In the genomic region with DNA sequence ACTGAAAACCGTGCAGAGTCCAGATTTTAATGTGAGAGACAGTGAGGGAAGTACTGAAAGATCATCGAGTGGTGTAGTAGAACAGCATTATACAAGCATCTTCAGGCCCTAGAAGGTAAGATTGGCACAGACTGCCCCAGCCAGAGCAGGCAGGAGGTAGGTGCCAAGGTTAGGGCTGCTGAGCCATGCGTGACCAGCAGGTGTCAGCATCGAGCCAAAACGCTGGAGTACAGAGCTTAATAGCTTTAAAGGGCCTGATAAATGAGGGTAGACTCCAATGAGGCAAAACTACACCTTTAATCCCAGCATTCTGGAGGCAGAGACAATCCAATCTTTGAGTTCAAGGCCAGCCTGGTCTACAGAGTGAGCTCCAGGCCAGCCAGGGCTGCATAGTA, we compare ENCODE assay signal across 8 mouse cellular contexts. TPM values are rescaled to one million over a fixed set of nuclear protein-coding genes. Genes with fewer than 3 reads are reported as not detected.
DNase-seq lines count a peak whose midpoint lies in the region; ATAC-seq and TF ChIP-seq lines count a peak whose summit lies in the region.

No protein-coding gene starts in this region.

- WGBS in forebrain, embryonic 15.5 days, result 10% methylated on average over 5 of the region's 5 CpGs
- 9% methylated on average over 5 of the region's 5 CpGs for WGBS in hindbrain, embryonic 11.5 days

- H3K27me3 ChIP-seq in forebrain, embryonic 15.5 days, result no peaks in the 10 kb centered on the region
- H3K27me3 ChIP-seq in hindbrain, embryonic 11.5 days (ENCODE audit: control insufficient read depth, insufficient read depth, low read length), result no peaks in the 10 kb centered on the region

- peak; percentile 82 for ATAC-seq in forebrain, embryonic 15.5 days (replicated peaks)
- peak; percentile 75 for ATAC-seq in hindbrain, embryonic 11.5 days (ENCODE audit: low FRiP score)

- no peak overlapping the region for H3K4me2 ChIP-seq in forebrain, embryonic 15.5 days (replicated peaks)
- no peak overlapping the region for H3K4me2 ChIP-seq in hindbrain, embryonic 11.5 days (replicated peaks; ENCODE audit: low read depth, low read length)

- H3K9me3 ChIP-seq in ES-E14 (ENCODE audit: control insufficient read depth, insufficient read depth, low read depth, low read length), result no peaks in the 10 kb centered on the region
- H3K9me3 ChIP-seq in forebrain, embryonic 15.5 days, result no peaks in the 10 kb centered on the region
- no peaks in the 10 kb centered on the region for H3K9me3 ChIP-seq in hindbrain, embryonic 11.5 days (ENCODE audit: control insufficient read depth, low read length)

- in situ Hi-C loops in ES-E14 (cut with MboI; ENCODE audit: low sequenced_read_pairs in 2 of 2, unreplicated experiment in 2 of 2), result no loop called here

- H3K4me1 ChIP-seq in ES-E14 (ENCODE audit: control insufficient read depth in 2 of 2, insufficient read depth in 2 of 2, low read length in 2 of 2, poor library complexity in 1 of 2), result peaks cover 0 to 17% of the 10 kb centered on the region in 2 experiments; a peak in 2 of 4 replicates
- no peaks in the 10 kb centered on the region for H3K4me1 ChIP-seq in forebrain, embryonic 15.5 days
- no peaks in the 10 kb centered on the region for H3K4me1 ChIP-seq in hindbrain, embryonic 11.5 days (replicated peaks; ENCODE audit: control insufficient read depth, insufficient read depth, low read length)

- DNase-seq in ES-E14 (ENCODE audit: low read depth, low spot score), result no peak
- DNase-seq in cerebellum, adult 11 months, result peak; percentile 89
- peak; percentile 92 for DNase-seq in hindbrain, embryonic 11.5 days (ENCODE audit: low spot score)
- DNase-seq in layer of hippocampus, adult 9-11 months, result peak; percentile 75
- peak; percentile 92 for DNase-seq in lung, postnatal 10 days
- DNase-seq in ovary, postnatal 14 days (ENCODE audit: low spot score), result peak; percentile 87
- peak; percentile 81 to 92 for DNase-seq in thymus, postnatal 10 days (ENCODE audit: low spot score in 2 of 2)

- no peak overlapping the region for H3K9ac ChIP-seq in ES-E14 (ENCODE audit: insufficient read depth, low read depth, low read length, poor library complexity, severe bottlenecking)
- H3K9ac ChIP-seq in forebrain, embryonic 15.5 days (replicated peaks), result no peak overlapping the region
- no peak overlapping the region for H3K9ac ChIP-seq in hindbrain, embryonic 11.5 days (ENCODE audit: low read depth, low read length)

- H3K4me3 ChIP-seq in ES-E14 (ENCODE audit: insufficient read depth in 1 of 2, low read depth in 1 of 2, low read length in 2 of 2, poor library complexity in 1 of 2, severe bottlenecking in 1 of 2), result no peak overlapping the region
- H3K4me3 ChIP-seq in forebrain, embryonic 15.5 days, result no peak overlapping the region
- H3K4me3 ChIP-seq in hindbrain, embryonic 11.5 days (ENCODE audit: low read depth, low read length), result no peak overlapping the region

- no peak overlapping the region for H3K27ac ChIP-seq in ES-E14 (ENCODE audit: insufficient read depth, low read depth, low read length, poor library complexity, severe bottlenecking)
- H3K27ac ChIP-seq in forebrain, embryonic 15.5 days (replicated peaks), result no peak overlapping the region
- no peak overlapping the region for H3K27ac ChIP-seq in hindbrain, embryonic 11.5 days (ENCODE audit: low read depth, low read length)

- no peaks in the 10 kb centered on the region for H3K36me3 ChIP-seq in ES-E14 (ENCODE audit: control insufficient read depth, insufficient read depth, low read length, poor library complexity, severe bottlenecking)
- peaks cover 12% of the 10 kb centered on the region for H3K36me3 ChIP-seq in forebrain, embryonic 15.5 days
- H3K36me3 ChIP-seq in hindbrain, embryonic 11.5 days (ENCODE audit: control insufficient read depth, insufficient read depth, low read length), result no peaks in the 10 kb centered on the region

TF ChIP-seq in ES-E14, 5 proteins besides CTCF, POLR2A, EP300 and RAD21:
- TF ChIP-seq HCFC1 (IDR thresholded peaks at IDR 0.05; ENCODE audit: borderline replicate concordance, insufficient read depth, low read length) (no peak), ZC3H11A (IDR thresholded peaks at IDR 0.05; ENCODE audit: borderline replicate concordance, low read depth, low read length) (peak; percentile 47)
TF ChIP-seq in ES-E14: peak in this region for 1.

RNA-seq across cellular contexts. Expression of a gene that starts 0.5 kb away (rescaled TPM):
- 1.0 and 1.3 TPM in 2 replicates for total RNA-seq in ES-E14 (2012; rRNA removed)
- 2.5 and 3.6 TPM in 2 replicates for polyA plus RNA-seq in forebrain, embryonic 15.5 days (2015; fragmentation: Nextera tagmentation; extraction: Ambion mirVana)
- polyA plus RNA-seq in hindbrain, embryonic 11.5 days (2014; fragmentation: Nextera tagmentation; extraction: Ambion mirVana), result 1.7 and 2.1 TPM in 2 replicates

RNA-seq across cellular contexts. Expression of a gene that starts 8.7 kb away (rescaled TPM):
- 4.4 and 5.1 TPM in 2 replicates for total RNA-seq in ES-E14 (2012; rRNA removed)
- polyA plus RNA-seq in forebrain, embryonic 15.5 days (2015; fragmentation: Nextera tagmentation; extraction: Ambion mirVana), result 39.8 and 42.2 TPM in 2 replicates
- polyA plus RNA-seq in hindbrain, embryonic 11.5 days (2014; fragmentation: Nextera tagmentation; extraction: Ambion mirVana), result 12.5 and 19.3 TPM in 2 replicates

RNA-seq across cellular contexts. Expression of a gene that starts 8.8 kb away (rescaled TPM):
- total RNA-seq in ES-E14 (2012; rRNA removed), result 38.1 and 39.2 TPM in 2 replicates
- polyA plus RNA-seq in forebrain, embryonic 15.5 days (2015; fragmentation: Nextera tagmentation; extraction: Ambion mirVana), result 105 and 108 TPM in 2 replicates
- 83.2 and 84.9 TPM in 2 replicates for polyA plus RNA-seq in hindbrain, embryonic 11.5 days (2014; fragmentation: Nextera tagmentation; extraction: Ambion mirVana)

RNA-seq across cellular contexts. Expression of a gene that starts 17.6 kb away (rescaled TPM):
- total RNA-seq in ES-E14 (2012; rRNA removed), result 15.3 and 34.7 TPM in 2 replicates
- 30.4 and 34.1 TPM in 2 replicates for polyA plus RNA-seq in forebrain, embryonic 15.5 days (2015; fragmentation: Nextera tagmentation; extraction: Ambion mirVana)
- 22.6 and 27.0 TPM in 2 replicates for polyA plus RNA-seq in hindbrain, embryonic 11.5 days (2014; fragmentation: Nextera tagmentation; extraction: Ambion mirVana)

RNA-seq across cellular contexts. Expression of a gene that starts 18.3 kb away (rescaled TPM):
- total RNA-seq in ES-E14 (2012; rRNA removed), result 0.36 TPM in 1 of 2 replicates, not detected in the other
- polyA plus RNA-seq in forebrain, embryonic 15.5 days (2015; fragmentation: Nextera tagmentation; extraction: Ambion mirVana), result 0.74 and 1.1 TPM in 2 replicates
- polyA plus RNA-seq in hindbrain, embryonic 11.5 days (2014; fragmentation: Nextera tagmentation; extraction: Ambion mirVana), result 0.68 and 1.1 TPM in 2 replicates
